Mouse (Mus musculus) hindbrain, embryonic 16.5 days (tissue): Measurements from ENCODE around the gene Zfp748. TPM values are rescaled to one million over a fixed set of nuclear protein-coding genes. Genes with fewer than 3 reads are reported as not detected.

ENCODE experiments used
- ATAC-seq: fragments of 200-750 bp; cut with Nextera tagmentation; 2 replicates; pipeline ENCODE4 v1.8.0; 2017; ENCODE audit warnings: moderate TSS enrichment, moderate library complexity
- H3K27ac ChIP-seq: fragments of 300-500 bp; sonication (generic); 2 replicates; pipeline ENCODE4 v1.5.1; 2014; ENCODE audit warnings: low read depth, mild to moderate bottlenecking, control low read depth, low read length, moderate library complexity
- H3K27me3 ChIP-seq: fragments of 300-500 bp; sonication (generic); replicated peaks from 2 replicates; pipeline ENCODE4 v1.6.1; 2014; ENCODE audit warnings: low read length; ENCODE audit not compliant: control insufficient read depth, insufficient read depth
- H3K36me3 ChIP-seq: fragments of 300-500 bp; sonication (generic); 2 replicates; pipeline ENCODE4 v1.6.1; 2014; ENCODE audit warnings: mild to moderate bottlenecking, low read length, moderate library complexity, mixed read lengths; ENCODE audit not compliant: control insufficient read depth, insufficient read depth
- H3K4me1 ChIP-seq: fragments of 300-500 bp; sonication (generic); 2 replicates; pipeline ENCODE4 v1.6.1; 2014; ENCODE audit warnings: low read depth, low read length; ENCODE audit not compliant: control insufficient read depth, insufficient read depth
- H3K4me2 ChIP-seq: fragments of 300-500 bp; sonication (generic); 2 replicates; pipeline ENCODE4 v1.6.1; 2014; ENCODE audit warnings: mild to moderate bottlenecking, low read length, control low read depth, moderate library complexity
- H3K4me3 ChIP-seq: fragments of 300-500 bp; sonication (generic); 2 replicates; pipeline ENCODE4 v1.5.1; 2014; ENCODE audit warnings: mild to moderate bottlenecking, low read length, control low read depth, moderate library complexity
- H3K9ac ChIP-seq: fragments of 300-500 bp; sonication (generic); 2 replicates; pipeline ENCODE4 v1.6.1; 2014; ENCODE audit warnings: low read depth, mild to moderate bottlenecking, control low read depth, low read length, moderate library complexity
- H3K9me3 ChIP-seq: fragments of 300-500 bp; sonication (generic); 2 replicates; pipeline ENCODE4 v1.6.1; 2014; ENCODE audit warnings: mild to moderate bottlenecking, low read length, moderate library complexity; ENCODE audit not compliant: control insufficient read depth
- WGBS: fragments of 180-500 bp; shearing (Covaris S2); extraction: QIAGEN DNeasy Blood & Tissue Kit; methylation state at CpG from one replicate; pipeline ENCODE4 v1.1.7; 2014; 5-methylcytosine and 5-hydroxymethylcytosine counted together
- polyA plus RNA-seq: library from polyadenylated mRNA; unstranded; fragments of >200 nt; fragmentation: Nextera tagmentation; extraction: Ambion mirVana; gene quantifications from 2 replicates; pipeline ENCODE4 v1.2.1, GENCODE M21; 2015

Gene Zfp748
- polyA plus RNA-seq: 12.3 and 13.6 TPM in 2 replicates

- whole genome bisulfite sequencing: 81% methylated on average over 4 of the region's 4 CpGs
- Histone ChIP-seq H3K27me3 (no peaks in the 10 kb centered on the region), H3K4me3 (peak within 1 kb of the TSS; percentile 84), H3K4me1 (peaks cover 15% of the 10 kb centered on the region), H3K9ac (peak within 1 kb of the TSS; percentile 91), H3K36me3 (no peaks in the 10 kb centered on the region), H3K4me2 (peak within 1 kb of the TSS; percentile 70), H3K27ac (peak within 1 kb of the TSS; percentile 90), H3K9me3 (no peaks in the 10 kb centered on the region)
- no peak for ATAC-seq
Observed at GRCm38 (mm10) chr13:67553730-67554129, at the start of gene Zfp748. Zfp748 (minus strand) TSS chr13:67553830.

GRCm38 (mm10) chr13:67572591-67573189 is 19.1 kb upstream of the Zfp748 start:
- no peak for ATAC-seq
- Histone ChIP-seq H3K9me3 (no peaks in the 10 kb centered on the region), H3K27me3 (no peaks in the 10 kb centered on the region), H3K4me2 (no peak overlapping the region), H3K36me3 (no peaks in the 10 kb centered on the region), H3K4me1 (no peaks in the 10 kb centered on the region), H3K4me3 (no peak overlapping the region), H3K9ac (no peak overlapping the region), H3K27ac (no peak overlapping the region)
- 77% methylated on average over 5 of the region's 5 CpGs for WGBS

- peak overlapping the region; percentile 90 for H3K27ac ChIP-seq
- peaks cover 15% of the 10 kb centered on the region for H3K4me1 ChIP-seq
- H3K9me3 ChIP-seq: no peaks in the 10 kb centered on the region
- H3K4me2 ChIP-seq: peak overlapping the region; percentile 70
- H3K9ac ChIP-seq: peak overlapping the region; percentile 91
- H3K36me3 ChIP-seq: no peaks in the 10 kb centered on the region
- peak; percentile 100 for ATAC-seq
- H3K4me3 ChIP-seq: peak overlapping the region; percentile 84
- no peaks in the 10 kb centered on the region for H3K27me3 ChIP-seq
- under 1% methylated on average over 44 of the region's 44 CpGs for WGBS
Observed at GRCm38 (mm10) chr13:67552505-67553346, 904 bp downstream of the Zfp748 start.

- ATAC-seq: no peak
- WGBS: 79% methylated on average over 1 of the region's 1 CpGs
- no peaks in the 10 kb centered on the region for H3K27me3 ChIP-seq
Observed at GRCm38 (mm10) chr13:67545941-67546340, 7.7 kb downstream of the Zfp748 start.

GRCm38 (mm10) chr13:67527049-67527730 is 26.4 kb downstream of the Zfp748 start:
- ATAC-seq: no peak
- Histone ChIP-seq H3K27ac (no peak overlapping the region), H3K36me3 (no peaks in the 10 kb centered on the region), H3K4me1 (peaks cover 16% of the 10 kb centered on the region), H3K9ac (no peak overlapping the region), H3K27me3 (no peaks in the 10 kb centered on the region), H3K9me3 (no peaks in the 10 kb centered on the region; the same call in 1 of the 2 replicates), H3K4me3 (no peak overlapping the region), H3K4me2 (no peak overlapping the region)
- WGBS: 80% methylated on average over 3 of the region's 3 CpGs

More at GRCm38 (mm10) chr13:67545941-67546340, 7.7 kb downstream of the Zfp748 start:
- peaks cover 30% of the 10 kb centered on the region for H3K36me3 ChIP-seq
- H3K9me3 ChIP-seq: no peaks in the 10 kb centered on the region
- H3K27ac ChIP-seq: no peak overlapping the region
- H3K9ac ChIP-seq: no peak overlapping the region
- H3K4me3 ChIP-seq: no peak overlapping the region
- no peaks in the 10 kb centered on the region; the same call in 1 of the 2 replicates for H3K4me1 ChIP-seq
- H3K4me2 ChIP-seq: no peak overlapping the region

GRCm38 (mm10) chr13:67525753-67526410 is 27.7 kb downstream of the Zfp748 start, which contains the start of the genes Gm26965 and Zfp87:
Gm26965 (minus strand) TSS chr13:67526151.
Zfp87 (minus strand) TSS chr13:67526177.
- Histone ChIP-seq H3K9ac (peak within 1 kb of the TSS; percentile 83), H3K27ac (peak within 1 kb of the TSS; percentile 80), H3K9me3 (no peaks in the 10 kb centered on the region), H3K36me3 (peaks cover under 1% of the 10 kb centered on the region; the same call in 1 of the 2 replicates), H3K27me3 (no peaks in the 10 kb centered on the region), H3K4me1 (peaks cover 16% of the 10 kb centered on the region), H3K4me3 (peak within 1 kb of the TSS; percentile 86), H3K4me2 (peak within 1 kb of the TSS; percentile 85)
- peak; percentile 99 for ATAC-seq
- under 1% methylated on average over 27 of the region's 27 CpGs for WGBS

GRCm38 (mm10) chr13:67500908-67501307 is 52.7 kb downstream of the Zfp748 start:
- no peak overlapping the region for H3K4me3 ChIP-seq
- 94% methylated on average over 1 of the region's 1 CpGs for WGBS
- H3K27me3 ChIP-seq: no peaks in the 10 kb centered on the region
- no peaks in the 10 kb centered on the region for H3K36me3 ChIP-seq
- no peaks in the 10 kb centered on the region for H3K9me3 ChIP-seq
- H3K9ac ChIP-seq: no peak overlapping the region
- ATAC-seq: no peak
- H3K4me2 ChIP-seq: peak overlapping the region; percentile 83; the same call in 1 of the 2 replicates
- peaks cover 8% of the 10 kb centered on the region for H3K4me1 ChIP-seq
- no peak overlapping the region for H3K27ac ChIP-seq

GRCm38 (mm10) chr13:67500084-67500719 is 53.4 kb downstream of the Zfp748 start, which contains the start of gene Zfp58:
Zfp58 (minus strand) TSS chr13:67500555.
- Histone ChIP-seq H3K4me3 (peak within 1 kb of the TSS; percentile 58), H3K4me2 (peak within 1 kb of the TSS; percentile 83), H3K27ac (0 out of 2 replicates have a peak within 1 kb of the TSS, but pooled peaks have one; percentile 23), H3K9me3 (peaks cover under 1% of the 10 kb centered on the region; the same call in 1 of the 2 replicates), H3K36me3 (peaks cover 2% of the 10 kb centered on the region; the same call in 1 of the 2 replicates), H3K4me1 (peaks cover 8% of the 10 kb centered on the region), H3K9ac (peak within 1 kb of the TSS; percentile 68), H3K27me3 (no peaks in the 10 kb centered on the region)
- WGBS: under 1% methylated on average over 22 of the region's 22 CpGs
- ATAC-seq: peak; percentile 99
